Mouse (Mus musculus): ENCODE data around the gene Aox2. TPM values are rescaled to one million over a fixed set of nuclear protein-coding genes. Genes with fewer than 3 reads are reported as not detected.
"Not testable (repeated sequence)": the region's sequence is repeated elsewhere in the genome, so short reads cannot be mapped to it uniquely, and the experiment has no call there.

Gene Aox2
- polyA plus RNA-seq, 1 experiment from 2014 or later = 0.34 TPM

DNA sequence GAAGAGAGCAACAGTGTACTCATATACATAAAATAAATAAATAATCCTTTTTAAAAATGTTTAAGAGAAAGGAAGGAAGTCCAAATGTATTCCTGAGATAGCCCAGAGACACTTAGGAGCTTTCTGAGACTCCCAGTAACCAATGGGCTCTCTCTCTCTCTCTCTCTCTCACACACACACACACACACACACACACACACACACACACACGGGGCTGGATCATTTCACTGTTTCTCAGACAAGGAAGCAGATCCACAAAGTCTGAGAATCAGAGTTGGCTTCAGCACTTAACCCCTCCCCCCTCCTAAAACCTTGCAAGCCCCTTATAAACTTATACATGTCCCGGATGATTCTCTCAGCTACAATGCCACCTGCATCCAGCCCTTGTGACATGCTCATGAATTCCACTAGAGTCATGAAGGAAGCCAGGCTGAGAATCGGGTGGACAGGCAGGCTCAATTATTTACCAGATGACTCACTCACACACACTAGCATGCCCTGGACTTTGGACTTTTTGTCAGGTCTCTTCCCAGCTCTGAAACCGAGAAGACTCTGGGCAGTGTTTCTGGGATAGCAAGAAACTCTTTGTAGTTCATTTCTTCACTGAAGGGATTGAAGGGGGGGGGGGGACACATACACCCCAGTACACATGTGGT is 75.2 kb downstream of the Aox2 start:
- ATAC-seq (ENCODE audit: insufficient number of reproducible peaks, insufficient read depth, low FRiP score, low TSS enrichment, low read depth) = no peak

DNA sequence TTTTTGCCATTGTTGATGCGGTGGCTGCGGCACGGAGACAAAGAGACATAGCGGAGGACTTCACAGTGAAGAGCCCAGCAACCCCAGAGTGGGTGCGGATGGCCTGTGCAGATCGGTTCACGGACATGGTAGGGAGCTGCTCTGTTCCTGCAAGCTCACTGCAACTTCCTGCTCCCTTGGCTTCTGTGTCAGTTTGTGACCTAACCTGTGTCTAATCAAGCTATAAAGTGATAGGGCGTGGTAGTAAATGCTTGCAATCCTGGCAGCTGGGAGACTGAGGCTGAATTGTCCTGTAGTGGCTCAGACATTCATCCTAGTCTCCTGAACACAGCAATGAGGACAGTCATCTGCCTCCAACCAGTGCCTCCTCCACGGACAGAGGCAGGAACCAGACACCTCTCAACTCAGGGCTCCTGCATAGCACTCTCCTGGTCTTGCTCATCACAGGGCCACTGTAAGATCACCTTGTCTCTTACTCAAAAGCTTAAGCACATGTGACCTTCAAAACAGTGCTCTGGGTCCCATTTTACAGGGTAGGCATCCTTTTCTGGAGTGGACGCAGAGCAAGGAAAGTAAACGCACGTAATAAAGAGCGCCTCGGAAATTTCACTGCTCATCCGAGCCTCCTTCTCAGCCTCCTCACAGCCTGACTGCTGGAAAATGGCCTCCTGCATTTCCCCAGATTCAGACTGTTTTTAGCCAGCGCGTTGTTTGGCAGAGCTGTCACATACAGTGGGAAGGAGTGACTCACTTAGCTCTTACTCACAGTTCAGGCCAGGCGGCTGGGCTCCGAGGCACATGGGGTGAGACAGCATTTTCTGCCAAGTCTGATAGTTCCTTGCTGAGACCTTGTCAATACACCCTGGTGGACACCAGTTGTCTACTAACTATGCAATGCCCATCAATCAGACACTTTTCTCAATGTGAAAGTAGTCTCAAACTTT is 81.1 kb downstream of the Aox2 start:
- Histone ChIP-seq H3K9me3 (no peaks in the 10 kb centered on the region), H3K9ac (no peak overlapping the region), H3K27ac (no peak overlapping the region), H3K27me3 (no peaks in the 10 kb centered on the region), H3K4me3 (no peak overlapping the region), H3K36me3 (no peaks in the 10 kb centered on the region), H3K4me2 (no peak overlapping the region), H3K4me1 (no peaks in the 10 kb centered on the region)
- ATAC-seq (ENCODE audit: insufficient number of reproducible peaks, insufficient read depth, low FRiP score, low TSS enrichment, low read depth) = no peak
- 87% methylated on average over 19 of the region's 19 CpGs for WGBS

More for the DNA sequence above, 75.2 kb downstream of the Aox2 start:
- Histone ChIP-seq H3K4me2 (no peak overlapping the region), H3K4me1 (peaks cover 4% of the 10 kb centered on the region; the same call in 1 of the 2 replicates), H3K27me3 (no peaks in the 10 kb centered on the region), H3K4me3 (no peak overlapping the region), H3K9ac (no peak overlapping the region), H3K27ac (no peak overlapping the region), H3K36me3 (no peaks in the 10 kb centered on the region), H3K9me3 (no peaks in the 10 kb centered on the region)
- WGBS = 55% methylated on average over 4 of the region's 4 CpGs

DNA sequence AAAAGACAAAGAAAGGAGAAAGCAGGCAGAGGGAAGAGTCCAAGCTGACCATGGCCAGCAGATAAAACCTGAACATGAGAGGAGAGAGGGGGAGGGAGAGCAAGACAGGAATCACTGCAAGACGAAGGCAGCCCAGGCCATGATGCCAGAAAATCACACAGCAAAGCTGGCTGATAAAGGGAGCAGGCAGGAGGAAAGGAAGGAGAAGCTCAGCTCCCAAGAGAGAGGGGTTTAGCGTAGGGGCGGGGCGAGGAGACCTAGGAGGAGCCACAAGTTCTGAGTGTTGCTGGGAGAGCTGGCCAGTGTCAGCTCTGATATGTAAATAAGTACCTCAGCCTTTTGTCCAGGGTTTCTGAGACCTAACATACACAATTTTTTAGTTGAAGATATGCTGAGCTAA is 84.2 kb downstream of the Aox2 start:
- Histone ChIP-seq H3K4me1 (no peaks in the 10 kb centered on the region), H3K9me3 (no peaks in the 10 kb centered on the region), H3K27me3 (no peaks in the 10 kb centered on the region), H3K4me3 (no peak overlapping the region), H3K36me3 (no peaks in the 10 kb centered on the region), H3K9ac (no peak overlapping the region), H3K27ac (no peak overlapping the region), H3K4me2 (no peak overlapping the region)
- 61% methylated on average over 4 of the region's 4 CpGs for WGBS
- no peak for ATAC-seq (ENCODE audit: insufficient number of reproducible peaks, insufficient read depth, low FRiP score, low TSS enrichment, low read depth)

DNA sequence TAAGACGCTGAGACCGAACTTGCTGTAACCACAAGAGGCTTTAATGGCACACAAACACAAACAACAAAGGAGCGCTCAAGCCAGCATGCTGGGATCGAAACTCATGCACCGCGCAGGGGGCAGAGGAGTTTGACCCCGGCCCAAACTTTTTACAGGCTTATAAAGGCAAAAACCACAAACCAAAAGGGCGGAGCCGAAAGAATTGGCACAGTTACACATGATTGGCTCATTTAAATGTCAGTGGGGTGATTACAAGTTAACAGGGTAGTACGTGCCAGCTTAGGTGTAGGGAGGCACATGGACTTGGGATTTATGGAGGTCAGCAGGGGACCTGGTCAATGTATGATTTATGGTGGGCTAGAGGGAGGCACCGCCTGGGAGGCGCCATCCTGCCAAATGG is 86.4 kb downstream of the Aox2 start:
- Histone ChIP-seq H3K36me3 (no peaks in the 10 kb centered on the region), H3K9me3 (no peaks in the 10 kb centered on the region), H3K27me3 (no peaks in the 10 kb centered on the region), H3K27ac (no peak overlapping the region), H3K4me3 (no peak overlapping the region), H3K9ac (no peak overlapping the region), H3K4me1 (no peaks in the 10 kb centered on the region), H3K4me2 (no peak overlapping the region)
- 93% methylated on average over 12 of the region's 12 CpGs for WGBS
- no peak for ATAC-seq (ENCODE audit: insufficient number of reproducible peaks, insufficient read depth, low FRiP score, low TSS enrichment, low read depth)

DNA sequence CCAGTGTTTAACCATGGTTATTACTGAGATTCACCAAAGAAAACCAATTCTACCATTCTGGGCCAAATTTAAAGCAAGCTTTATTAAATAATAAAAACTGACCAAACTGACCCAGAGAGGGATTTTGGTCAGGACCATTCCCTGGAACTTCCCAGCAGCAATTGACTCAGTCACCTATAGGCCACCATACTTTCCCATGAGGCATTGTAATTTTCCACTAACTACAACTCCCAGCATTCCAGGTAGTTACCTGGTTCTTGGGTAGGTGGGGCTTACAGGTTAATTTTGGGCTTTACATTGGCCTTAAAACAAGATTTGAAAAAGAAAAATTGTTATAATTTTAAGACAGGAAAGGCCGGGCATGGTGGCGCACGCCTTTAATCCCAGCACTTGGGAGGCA is 87.7 kb downstream of the Aox2 start:
- 99% methylated on average over 3 of the region's 3 CpGs for WGBS
- Histone ChIP-seq H3K9ac (no peak overlapping the region), H3K27me3 (no peaks in the 10 kb centered on the region), H3K36me3 (no peaks in the 10 kb centered on the region), H3K9me3 (no peaks in the 10 kb centered on the region), H3K4me2 (no peak overlapping the region), H3K27ac (no peak overlapping the region), H3K4me3 (no peak overlapping the region), H3K4me1 (no peaks in the 10 kb centered on the region)
- ATAC-seq (ENCODE audit: insufficient number of reproducible peaks, insufficient read depth, low FRiP score, low TSS enrichment, low read depth) = no peak

DNA sequence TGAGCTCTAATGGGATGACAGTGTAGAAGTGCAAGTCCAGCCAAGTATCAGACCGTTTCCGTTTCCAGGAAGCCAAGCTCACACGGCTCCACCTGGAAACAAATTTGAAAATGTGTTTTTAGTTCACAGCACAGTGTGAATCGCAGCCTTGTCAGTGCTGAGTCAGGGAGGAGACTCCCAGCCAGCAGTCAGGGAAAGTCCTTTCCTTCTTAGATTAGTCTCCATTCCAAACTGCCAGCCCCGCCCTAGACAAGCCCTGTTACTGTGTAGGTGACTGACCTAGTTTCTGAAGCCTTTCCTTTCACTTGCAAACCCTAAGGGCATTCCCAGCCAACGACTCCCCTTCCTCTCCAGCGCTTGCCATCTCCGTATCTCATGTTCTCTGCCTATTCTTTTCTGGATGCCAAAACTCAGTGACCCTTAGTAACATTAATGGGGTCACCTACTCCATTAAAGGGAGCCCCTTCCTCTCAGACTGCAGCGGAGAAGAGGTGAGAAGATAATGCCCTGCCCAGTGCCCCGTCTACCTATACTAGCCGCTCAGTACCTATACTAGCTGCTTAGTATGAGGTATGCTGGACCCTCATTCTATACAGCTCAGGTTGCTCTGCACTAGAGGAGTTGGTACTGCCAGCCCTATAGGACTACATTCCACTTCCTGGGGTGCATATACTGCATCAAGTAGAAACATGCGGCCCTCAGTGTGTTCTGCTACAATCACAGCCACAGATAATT is 88.8 kb downstream of the Aox2 start:
- no peak overlapping the region for H3K4me2 ChIP-seq
- H3K27me3 ChIP-seq = no peaks in the 10 kb centered on the region
- no peak overlapping the region for H3K27ac ChIP-seq
- H3K4me1 ChIP-seq = no peaks in the 10 kb centered on the region
- 63% methylated on average over 12 of the region's 12 CpGs for WGBS
- ATAC-seq (ENCODE audit: insufficient number of reproducible peaks, insufficient read depth, low FRiP score, low TSS enrichment, low read depth) = peak; percentile 56; the same call in 1 of the 2 replicates
- no peaks in the 10 kb centered on the region for H3K36me3 ChIP-seq
- no peak overlapping the region for H3K4me3 ChIP-seq
- no peak overlapping the region for H3K9ac ChIP-seq
- no peaks in the 10 kb centered on the region for H3K9me3 ChIP-seq

DNA sequence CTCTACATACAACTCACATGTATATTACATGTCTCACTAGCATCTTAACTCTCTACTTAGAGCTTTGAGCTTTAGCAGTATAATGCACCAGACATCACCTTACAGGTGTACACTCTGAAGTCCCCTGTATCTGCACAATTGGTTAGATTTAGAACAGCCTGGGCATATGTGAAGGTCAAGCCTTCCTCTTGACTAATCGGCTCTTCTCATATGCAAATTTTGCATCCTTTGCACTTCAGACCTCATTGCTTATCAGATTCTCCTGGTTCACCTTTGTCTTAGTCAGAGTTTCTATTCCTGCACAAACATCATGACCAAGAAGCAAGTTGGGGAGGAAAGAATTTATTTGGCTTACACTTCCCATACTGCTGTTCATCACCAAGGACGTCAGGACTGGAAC is 91.6 kb downstream of the Aox2 start:
- no peaks in the 10 kb centered on the region for H3K27me3 ChIP-seq
- ATAC-seq (ENCODE audit: insufficient number of reproducible peaks, insufficient read depth, low FRiP score, low TSS enrichment, low read depth) = no peak
- no peaks in the 10 kb centered on the region for H3K9me3 ChIP-seq
- no peak overlapping the region for H3K9ac ChIP-seq
- no peak overlapping the region for H3K27ac ChIP-seq
- 80% methylated on average over 2 of the region's 2 CpGs for WGBS
- H3K4me1 ChIP-seq = no peaks in the 10 kb centered on the region
- H3K36me3 ChIP-seq = no peaks in the 10 kb centered on the region
- H3K4me3 ChIP-seq = no peak overlapping the region
- no peak overlapping the region for H3K4me2 ChIP-seq

DNA sequence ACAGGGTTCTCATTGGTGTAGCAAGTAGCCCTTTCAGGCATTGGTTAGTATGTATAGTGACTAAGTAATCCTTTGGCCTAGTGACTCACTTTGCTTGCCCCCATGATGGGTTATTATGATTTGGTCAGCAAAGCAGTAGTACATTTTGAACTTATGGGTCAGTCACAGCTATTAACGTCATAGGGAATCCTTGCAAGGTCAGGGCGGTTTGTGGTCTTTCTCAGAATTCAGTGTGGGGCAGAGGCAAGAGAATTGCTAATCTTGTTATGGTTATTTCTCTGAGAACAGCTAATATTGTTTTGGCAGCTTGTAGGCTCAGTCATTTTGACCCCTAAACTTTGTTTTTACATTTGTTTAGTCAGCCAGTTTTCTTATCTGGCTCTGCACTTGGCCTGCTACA is 96.1 kb downstream of the Aox2 start:
- not testable (repeated sequence) for H3K9me3 ChIP-seq; H3K27me3 ChIP-seq; H3K4me1 ChIP-seq; H3K9ac ChIP-seq; H3K4me3 ChIP-seq; H3K36me3 ChIP-seq; H3K27ac ChIP-seq; ATAC-seq (ENCODE audit: insufficient number of reproducible peaks, insufficient read depth, low FRiP score, low TSS enrichment, low read depth); H3K4me2 ChIP-seq
- 83% methylated on average over 2 of the region's 2 CpGs for WGBS

DNA sequence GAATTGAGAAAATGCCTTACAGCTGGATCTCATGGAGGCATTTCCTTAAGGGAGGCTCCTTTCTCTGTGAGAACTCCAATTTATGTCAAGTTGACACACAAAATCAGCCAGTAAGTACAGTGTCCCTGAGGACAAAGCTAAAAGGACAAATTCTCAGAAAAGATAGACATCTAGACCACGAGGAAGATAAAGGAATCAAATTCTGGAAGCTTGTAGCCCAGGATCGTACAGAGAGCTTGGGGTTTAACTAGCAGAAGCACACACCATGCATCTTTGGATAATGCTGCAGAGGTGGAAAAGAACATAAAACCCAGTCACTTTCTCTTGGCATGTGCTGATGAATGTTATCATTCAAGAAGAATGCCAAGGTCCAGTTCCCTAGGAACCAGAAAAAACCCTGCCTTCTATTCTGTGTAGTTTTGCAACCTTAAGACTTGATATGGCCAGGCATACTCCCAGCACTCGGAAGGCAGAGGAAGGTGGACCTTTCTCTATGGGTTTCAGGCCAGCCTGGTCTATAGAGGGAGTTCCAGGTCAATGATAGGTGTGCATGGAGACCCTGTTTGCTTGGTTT is 97.5 kb downstream of the Aox2 start:
- Histone ChIP-seq H3K4me1 (no peaks in the 10 kb centered on the region), H3K4me3 (no peak overlapping the region), H3K4me2 (no peak overlapping the region), H3K36me3 (no peaks in the 10 kb centered on the region), H3K27ac (no peak overlapping the region), H3K9me3 (no peaks in the 10 kb centered on the region), H3K27me3 (no peaks in the 10 kb centered on the region), H3K9ac (no peak overlapping the region)
- ATAC-seq (ENCODE audit: insufficient number of reproducible peaks, insufficient read depth, low FRiP score, low TSS enrichment, low read depth) = no peak
- WGBS = 54% methylated on average over 3 of the region's 3 CpGs

DNA sequence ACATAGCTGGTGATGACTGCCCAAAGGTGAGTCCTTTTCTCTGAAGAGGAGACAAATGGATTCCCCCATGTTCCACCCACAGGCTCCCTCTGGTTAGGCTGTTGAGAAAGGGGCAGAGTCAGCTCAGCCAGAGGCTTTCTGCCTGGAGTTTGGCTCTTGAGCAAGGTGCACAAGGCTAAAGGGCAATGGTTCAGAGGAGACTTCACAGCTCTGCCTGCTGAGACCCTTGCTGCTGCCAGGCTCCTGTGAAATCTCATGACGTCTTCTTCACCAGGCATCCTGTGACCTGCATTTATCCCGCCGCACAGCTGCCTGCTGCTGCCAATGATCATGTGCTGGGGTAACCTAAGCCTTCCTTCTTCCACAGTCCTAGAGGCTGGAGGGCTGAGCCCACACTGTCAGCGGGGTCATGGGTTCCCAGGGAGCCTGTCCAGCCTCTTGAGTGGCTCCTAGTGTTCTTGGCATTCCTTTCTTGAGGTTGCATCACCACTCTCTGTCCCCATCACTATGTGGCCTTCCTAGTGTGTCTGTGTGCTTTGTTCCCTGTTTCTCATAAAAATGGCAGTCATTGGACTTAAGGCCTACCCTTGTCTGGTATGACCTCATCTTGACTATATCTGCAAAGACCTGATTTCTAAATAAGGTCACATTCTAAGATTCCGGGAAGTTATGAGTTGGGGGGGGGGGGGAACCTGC is 104.6 kb downstream of the Aox2 start:
- 73% methylated on average over 5 of the region's 5 CpGs for WGBS
- Histone ChIP-seq H3K36me3 (no peaks in the 10 kb centered on the region), H3K9me3 (no peaks in the 10 kb centered on the region), H3K4me3 (no peak overlapping the region), H3K9ac (no peak overlapping the region), H3K4me1 (no peaks in the 10 kb centered on the region), H3K4me2 (no peak overlapping the region), H3K27me3 (no peaks in the 10 kb centered on the region), H3K27ac (no peak overlapping the region)
- no peak for ATAC-seq (ENCODE audit: insufficient number of reproducible peaks, insufficient read depth, low FRiP score, low TSS enrichment, low read depth)

All from embryonic facial prominence, embryonic 13.5 days (tissue).